Mouse (Mus musculus) cerebellum, adult 2 months (tissue): ENCODE data around the gene Acsl3.

Experiments
- CTCF ChIP-seq: fragments of 200-500 bp; IDR thresholded peaks from 2 replicates; pipeline ENCODE4 v1.5.1; 2011; ENCODE audit warnings: low read depth, mild to moderate bottlenecking, control low read depth, low read length, moderate library complexity, borderline replicate concordance; ENCODE audit not compliant: insufficient read depth
- POLR2A ChIP-seq: fragments of 200-500 bp; IDR thresholded peaks from 2 replicates; pipeline ENCODE4 v1.6.1; 2011; ENCODE audit warnings: low read length, control low read depth, borderline replicate concordance; ENCODE audit not compliant: insufficient read depth

- TF ChIP-seq POLR2A (no peak), CTCF (no peak)
Measured at GRCm38 (mm10) chr1:78743318-78743717, 85.7 kb downstream of the Acsl3 start.
